ENCODE assay signal across 24 mouse cellular contexts in the genomic region with DNA sequence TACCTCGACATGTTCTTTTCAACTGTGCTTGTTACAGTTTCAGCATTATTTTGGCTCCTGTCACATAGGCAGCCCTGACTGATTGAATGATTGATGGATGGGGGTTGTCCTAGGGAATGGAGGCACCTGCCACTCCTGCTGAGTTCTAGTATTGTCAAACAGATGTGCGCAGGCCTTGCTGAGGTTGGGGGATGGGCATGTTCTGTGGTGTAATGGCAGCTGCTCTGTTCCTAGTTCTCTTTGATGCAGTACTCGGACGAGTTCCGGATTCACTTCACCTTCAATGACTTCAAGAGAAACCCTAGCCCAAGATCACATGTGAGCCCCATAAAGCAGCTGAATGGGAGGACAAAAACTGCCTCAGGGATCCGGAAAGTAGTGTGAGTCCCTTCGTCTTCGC. TPM values are rescaled to one million over a fixed set of nuclear protein-coding genes. Genes with fewer than 3 reads are reported as not detected.
DNase-seq lines count a peak whose midpoint lies in the region; ATAC-seq and TF ChIP-seq lines count a peak whose summit lies in the region.
"Had no signal": no experiment of that assay in that cellular context is flagged by ENCODE, and none has a peak within 500 bp of the region (broad histone marks: within the 10 kb centered on the region; RNA-seq: fewer than 3 reads in every experiment).

No protein-coding gene starts in this region.

- no peak for ATAC-seq in megakaryocyte progenitor cell, adult 5-6 weeks (replicated peaks; ENCODE audit: poor library complexity)
- ATAC-seq: forebrain, embryonic 16.5 days; inflammation-experienced regulatory T-cells, adult 6 months had no signal

- H3K4me1 ChIP-seq in E14TG2a.4 (replicated peaks; ENCODE audit: low read depth, low read length): peaks cover 21% of the 10 kb centered on the region
- H3K4me1 ChIP-seq: embryonic facial prominence, embryonic 15.5 days; hindbrain, embryonic 13.5 days; neural tube, embryonic 12.5 days had no signal

- 0 out of 2 replicates have a peak, but pooled peaks cover 2% of the 10 kb centered on the region for H3K27me3 ChIP-seq in E14TG2a.4 (ENCODE audit: insufficient read depth, low read length)
- H3K27me3 ChIP-seq: embryonic facial prominence, embryonic 15.5 days; hindbrain, embryonic 13.5 days; neural tube, embryonic 12.5 days had no signal

- DNase-seq in A20 (ENCODE audit: low read depth, low spot score): peak; percentile 65
- peak; percentile 92 for DNase-seq in ZHBTc4 (ENCODE audit: low read depth, low spot score)
- peak; percentile 80 to 86 for DNase-seq in thymus, postnatal 10 days (ENCODE audit: low spot score in 2 of 2)
- DNase-seq in urinary bladder, postnatal 25 days (ENCODE audit: low spot score): no peak
- DNase-seq in heart, adult 8-10 months (ENCODE audit: low spot score): no peak
- DNase-seq: adrenal gland, postnatal 14 days; cerebellum, adult 11 months; cerebellum, postnatal 25 days; gastrocnemius, postnatal 25 days; heart, postnatal 10 days; kidney, adult 2 months; kidney, postnatal 10 days; lung, adult 2 months had no signal

- no peaks in the 10 kb centered on the region for H3K36me3 ChIP-seq in E14TG2a.4 (ENCODE audit: insufficient read depth, low read length)
- H3K36me3 ChIP-seq: embryonic facial prominence, embryonic 15.5 days; hindbrain, embryonic 13.5 days; neural tube, embryonic 12.5 days had no signal

- no peaks in the 10 kb centered on the region for H3K9me3 ChIP-seq in E14TG2a.4 (ENCODE audit: low read length)
- H3K9me3 ChIP-seq: embryonic facial prominence, embryonic 15.5 days; hindbrain, embryonic 13.5 days; neural tube, embryonic 12.5 days had no signal

- H3K4me3 ChIP-seq in E14TG2a.4 (replicated peaks; ENCODE audit: low read length): peak overlapping the region; percentile 39; the same call in 1 of the 2 replicates
- H3K4me3 ChIP-seq: embryonic facial prominence, embryonic 15.5 days; hindbrain, embryonic 13.5 days; neural tube, embryonic 12.5 days had no signal

- no peak for TF ChIP-seq CTCF in E14TG2a.4 (conservative IDR thresholded peaks at IDR 0.05; ENCODE audit: low read length)

RNA-seq across cellular contexts. Expression of gene Gm49368, which starts 17.5 kb away (rescaled TPM):
- total RNA-seq in megakaryocyte progenitor cell, adult 5-6 weeks (2015): 0.05 TPM in 1 of 2 replicates, not detected in the other
- total RNA-seq in megakaryocyte progenitor cell, adult 5-6 weeks (2017): not detected in 2 replicates
- total RNA-seq in heart, adult 8-10 months (2022): under 1 TPM in 1 of 4 experiments, not detected in 3; 0.09 TPM
- total RNA-seq: adrenal gland, postnatal 14 days; gastrocnemius, postnatal 25 days; heart, postnatal 10 days; left cerebral cortex, postnatal 36 days; liver, adult 2 months; megakaryocyte-erythroid progenitor cell, adult 5-6 weeks; midbrain, postnatal 0 days had no signal

RNA-seq across cellular contexts. Expression of gene Itgam, which starts 17.6 kb away (rescaled TPM):
- 23.6 and 24.3 TPM in 2 replicates for total RNA-seq in megakaryocyte progenitor cell, adult 5-6 weeks (2015)
- 28.0 and 34.9 TPM in 2 replicates for total RNA-seq in megakaryocyte progenitor cell, adult 5-6 weeks (2017)
- 10 to 100 TPM in 1 of 4 experiments, 1 to 10 TPM in 3; 2.2 to 26.5 (median 3.1) TPM for total RNA-seq in heart, adult 8-10 months (2022)

RNA-seq across cellular contexts. Expression of gene Itgax, which starts 49.3 kb away (rescaled TPM):
- 0.32 and 0.76 TPM in 2 replicates for total RNA-seq in megakaryocyte progenitor cell, adult 5-6 weeks (2015)
- total RNA-seq in megakaryocyte progenitor cell, adult 5-6 weeks (2017): 0.67 and 0.68 TPM in 2 replicates
- total RNA-seq in heart, adult 8-10 months (2022): under 1 TPM; 0.16 to 0.41 (median 0.27) TPM
- total RNA-seq: midbrain, postnatal 0 days had no signal

Comparison
In these comparisons a context has a peak if more than half of its experiments do, and no peak if none do; other contexts are left out.
1. DNase-seq: peak in A20 (single experiment), ZHBTc4 (single experiment) and thymus, postnatal 10 days (2 of 2); none in urinary bladder, postnatal 25 days (single experiment) and heart, adult 8-10 months (single experiment).